Mouse (Mus musculus): Measurements from ENCODE around the gene Selenoh.

DNA sequence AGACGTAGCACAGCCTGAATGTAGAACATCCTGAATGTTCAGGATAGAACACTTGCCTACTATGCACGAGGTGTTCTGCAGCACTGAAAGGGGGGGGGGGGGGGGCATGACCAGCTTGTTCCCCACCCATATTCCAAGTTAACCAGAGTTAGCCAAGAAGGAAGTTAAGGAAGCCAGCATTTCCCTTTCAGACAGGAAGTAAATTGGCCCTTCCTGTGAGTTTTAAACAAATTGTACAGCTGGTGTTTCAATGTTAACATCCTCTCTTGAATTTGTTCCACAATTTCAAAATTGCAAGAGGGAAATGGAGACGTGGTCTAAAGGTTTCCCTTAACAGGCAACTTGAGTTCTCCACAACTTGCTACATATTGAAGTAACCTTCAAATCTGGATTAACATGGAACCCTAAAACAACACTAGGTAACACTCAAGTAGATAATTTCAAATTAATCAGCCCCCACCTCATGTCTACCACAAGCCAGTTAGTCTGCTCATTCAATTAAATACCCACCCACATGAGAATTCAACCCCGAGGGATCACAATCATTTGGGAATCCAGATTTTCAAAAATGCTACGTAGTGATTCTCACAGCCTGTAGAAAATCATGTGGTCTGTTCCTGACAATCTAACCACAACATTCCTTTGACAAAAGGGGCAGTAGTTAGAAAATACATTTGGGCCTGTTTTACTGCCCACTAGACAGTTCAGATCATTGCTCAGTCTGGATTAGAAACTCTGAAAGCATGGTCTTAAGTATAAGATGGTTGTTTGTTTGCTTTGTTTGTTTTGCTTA lies 31.9 kb downstream of the Selenoh start:
- no peak for TF ChIP-seq CTCF (IDR thresholded peaks at IDR 0.05; ENCODE audit: low read depth)
- 0 out of 2 replicates have a peak, but pooled peaks have one; percentile 10 for TF ChIP-seq EP300 (IDR thresholded peaks at IDR 0.05; ENCODE audit: low read depth)

All from liver, postnatal 0 days (tissue).